Mouse (Mus musculus): Measurements from ENCODE around the gene Foxm1.

Foxm1 gene

DNA sequence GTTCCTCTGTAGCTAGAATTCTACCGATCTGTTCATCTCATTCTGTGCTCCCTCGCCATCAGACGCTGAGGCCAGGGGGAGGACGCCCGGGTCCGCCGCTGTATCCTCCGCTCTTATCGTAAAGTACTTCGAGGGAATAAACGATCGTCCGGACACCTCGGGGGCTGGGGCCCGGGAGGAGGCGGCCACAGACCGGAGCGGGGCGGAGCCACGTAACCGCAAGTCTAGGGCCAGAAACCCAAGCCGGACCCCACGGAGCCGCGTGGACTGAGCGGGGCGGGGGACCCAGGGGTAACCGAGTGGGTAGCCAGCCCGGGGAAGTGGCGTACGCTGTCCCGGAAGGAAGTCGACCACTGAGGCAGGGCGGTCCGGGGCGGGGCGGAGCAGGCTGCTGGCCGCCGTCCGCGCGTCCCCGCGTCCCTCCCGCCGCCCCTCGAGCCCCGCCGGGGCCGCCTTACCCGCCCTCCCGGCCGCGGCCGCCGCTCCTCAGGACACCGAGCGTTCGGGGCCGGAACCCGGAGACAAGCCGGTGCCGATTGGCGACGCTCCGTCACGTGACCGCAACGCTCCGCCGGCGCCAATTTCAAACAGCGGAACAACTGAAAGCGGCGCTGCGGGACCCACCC, at the start of gene Foxm1, which contains the start of gene Rhno1:
Gene Foxm1, plus strand, starts transcription at position 587 of the 626 bp plus-strand sequence.
Gene Rhno1, minus strand, starts transcription at position 531 of the 626 bp plus-strand sequence.
- in situ Hi-C loops (cut with MboI, MseI) = no loop called here

GRCm38 (mm10) chr6:128314796-128315195, 48.0 kb upstream of the Foxm1 start:
- in situ Hi-C loops (cut with MboI, MseI) = no loop called here

- in situ Hi-C loops (cut with MboI, MseI) = no loop called here
Observed at GRCm38 (mm10) chr6:128315597-128315996, 47.2 kb upstream of the Foxm1 start.

DNA sequence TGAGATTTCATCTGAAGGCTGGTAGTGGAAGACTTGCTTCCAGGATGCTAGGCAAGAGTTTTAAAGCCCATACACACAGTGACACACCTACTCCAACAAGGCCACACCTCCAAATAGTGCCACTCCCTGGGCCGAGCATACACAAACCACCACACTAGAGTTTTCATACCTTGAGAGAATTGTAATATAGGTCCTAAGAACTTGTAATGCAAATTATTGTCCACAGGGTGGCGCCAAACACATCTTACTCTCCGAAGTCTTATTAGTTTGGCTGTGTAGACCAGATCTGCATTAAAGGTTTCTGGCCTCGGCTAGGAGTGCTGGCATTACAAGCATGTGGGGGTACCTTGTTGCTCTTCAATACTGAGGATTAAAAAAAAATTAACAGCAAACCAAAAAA, 44.5 kb upstream of the Foxm1 start:
- in situ Hi-C loops (cut with MboI, MseI) = no loop called here

- in situ Hi-C loops (cut with MboI, MseI) = no loop called here
Observed at GRCm38 (mm10) chr6:128334397-128335124, 28.2 kb upstream of the Foxm1 start.

- in situ Hi-C loops (cut with MboI, MseI) = no loop called here
Observed at GRCm38 (mm10) chr6:128337467-128337866, 25.3 kb upstream of the Foxm1 start.

- in situ Hi-C loops (cut with MboI, MseI) = no loop called here
Observed at GRCm38 (mm10) chr6:128338876-128339275, 23.9 kb upstream of the Foxm1 start.

GRCm38 (mm10) chr6:128341956-128342723, 20.6 kb upstream of the Foxm1 start:
- in situ Hi-C loops (cut with MboI, MseI) = no loop called here

GRCm38 (mm10) chr6:128345623-128346022, 17.1 kb upstream of the Foxm1 start:
- in situ Hi-C loops (cut with MboI, MseI) = no loop called here

DNA sequence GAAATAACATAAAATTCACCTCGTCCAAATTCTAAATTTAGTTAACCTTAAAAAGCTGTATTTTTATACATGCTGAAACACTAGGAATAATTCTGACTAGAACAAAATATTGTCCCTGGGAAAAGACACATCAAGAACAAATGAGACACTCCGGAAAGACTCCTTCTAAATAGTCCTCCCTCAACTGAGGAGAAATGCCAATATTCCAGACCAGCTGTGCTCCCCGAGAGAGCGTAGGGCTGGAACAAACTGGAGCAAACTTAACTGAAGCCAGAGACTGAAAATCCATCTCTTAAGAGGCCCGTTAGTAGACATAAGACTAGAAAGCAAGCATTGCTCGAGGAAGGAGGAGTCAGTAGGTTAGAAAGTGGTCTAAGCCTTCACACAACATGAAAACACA, 16.0 kb upstream of the Foxm1 start:
- in situ Hi-C loops (cut with MboI, MseI) = no loop called here

DNA sequence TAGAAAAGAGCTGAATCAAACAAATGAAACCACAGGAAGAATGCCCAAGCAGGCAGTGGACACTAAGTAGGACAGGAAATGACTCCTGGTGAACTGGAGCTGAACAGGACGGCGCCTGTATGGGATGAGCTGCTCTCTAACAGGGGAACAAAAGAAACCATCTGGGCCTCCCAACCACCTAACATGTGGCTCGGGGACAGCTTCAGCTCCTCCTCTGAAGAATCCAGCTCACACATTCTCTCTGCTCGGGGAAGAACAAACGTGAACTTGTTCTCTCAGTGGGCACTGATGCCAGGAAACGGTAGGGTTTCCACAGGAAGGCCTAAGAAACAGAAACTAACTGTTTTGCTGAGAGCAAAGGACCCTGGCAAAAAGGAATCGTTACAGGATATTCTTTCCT, 13.1 kb upstream of the Foxm1 start:
- in situ Hi-C loops (cut with MboI, MseI) = no loop called here

DNA sequence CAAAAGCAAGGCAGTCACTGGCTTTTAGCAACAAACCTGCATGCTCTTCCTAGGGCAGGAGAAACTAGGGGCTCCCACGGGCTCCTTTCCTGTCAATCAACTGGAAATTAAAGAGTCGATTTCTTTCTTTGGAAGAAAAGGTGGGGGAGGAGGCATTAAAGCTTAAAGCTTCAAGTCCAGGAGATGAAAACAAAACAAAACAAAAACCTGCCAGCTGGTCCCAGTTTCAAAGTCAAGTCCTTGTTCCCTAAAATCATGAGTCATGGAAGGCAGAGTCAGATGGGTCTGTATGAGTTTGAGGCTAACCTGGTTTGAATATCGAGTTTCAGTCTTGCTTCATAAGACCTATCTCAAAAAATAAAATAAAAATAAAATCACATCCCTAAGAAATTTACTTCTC, 8.6 kb upstream of the Foxm1 start:
- in situ Hi-C loops (cut with MboI, MseI) = no loop called here

- in situ Hi-C loops (cut with MboI, MseI) = loop anchor here (5.0 kb wide), 1 partner anchor 33 kb away; no protein-coding TSS in a partner anchor
Observed at GRCm38 (mm10) chr6:128355201-128355681, 7.5 kb upstream of the Foxm1 start.

- in situ Hi-C loops (cut with MboI, MseI) = loop anchor here (5.0 kb wide), 1 partner anchor 34 kb away; no protein-coding TSS in a partner anchor
Observed at GRCm38 (mm10) chr6:128355726-128356416, 6.9 kb upstream of the Foxm1 start, which contains the start of gene Tulp3. TSS of gene Tulp3 (minus strand) at chr6:128355851.

GRCm38 (mm10) chr6:128358999-128359398, 3.8 kb upstream of the Foxm1 start:
- in situ Hi-C loops (cut with MboI, MseI) = loop anchor here (5.0 kb wide), 1 partner anchor 37 kb away; no protein-coding TSS in a partner anchor

- in situ Hi-C loops (cut with MboI, MseI) = no loop called here
Observed at GRCm38 (mm10) chr6:128361901-128362300, 866 bp upstream of the Foxm1 start.

- in situ Hi-C loops (cut with MboI, MseI) = no loop called here
Observed at GRCm38 (mm10) chr6:128363007-128363825, 449 bp downstream of the Foxm1 start.

GRCm38 (mm10) chr6:128364721-128365120, 2.0 kb downstream of the Foxm1 start:
- in situ Hi-C loops (cut with MboI, MseI) = no loop called here

- in situ Hi-C loops (cut with MboI, MseI) = no loop called here
Observed at GRCm38 (mm10) chr6:128366466-128366865, 3.7 kb downstream of the Foxm1 start.

DNA sequence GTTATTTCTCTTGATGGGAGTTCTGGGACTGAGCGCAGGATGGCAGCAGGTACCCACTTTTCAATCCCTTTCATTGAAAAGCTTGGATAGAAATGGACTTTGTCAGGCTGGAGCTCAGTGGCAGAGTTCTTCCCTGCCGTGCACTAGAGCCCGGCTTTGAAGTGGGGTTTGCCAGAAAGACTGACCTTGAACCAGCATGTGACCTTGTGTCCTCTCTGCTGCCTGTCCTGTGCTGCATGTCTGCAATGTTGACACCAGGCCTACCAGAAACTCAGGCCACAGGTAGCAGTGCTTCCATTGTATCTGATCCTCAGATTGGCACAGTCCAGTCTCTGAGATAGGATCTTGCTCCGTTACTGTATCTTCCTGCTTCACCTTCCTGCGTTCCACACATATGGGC, 7.3 kb downstream of the Foxm1 start:
- in situ Hi-C loops (cut with MboI, MseI) = no loop called here
